Mouse (Mus musculus): ENCODE measurements around the gene 2410002F23Rik. TPM values are rescaled to one million over a fixed set of nuclear protein-coding genes. Genes with fewer than 3 reads are reported as not detected.

The 2410002F23Rik gene
- polyA plus RNA-seq, 1 experiment from 2014 or later = 143 TPM

DNA sequence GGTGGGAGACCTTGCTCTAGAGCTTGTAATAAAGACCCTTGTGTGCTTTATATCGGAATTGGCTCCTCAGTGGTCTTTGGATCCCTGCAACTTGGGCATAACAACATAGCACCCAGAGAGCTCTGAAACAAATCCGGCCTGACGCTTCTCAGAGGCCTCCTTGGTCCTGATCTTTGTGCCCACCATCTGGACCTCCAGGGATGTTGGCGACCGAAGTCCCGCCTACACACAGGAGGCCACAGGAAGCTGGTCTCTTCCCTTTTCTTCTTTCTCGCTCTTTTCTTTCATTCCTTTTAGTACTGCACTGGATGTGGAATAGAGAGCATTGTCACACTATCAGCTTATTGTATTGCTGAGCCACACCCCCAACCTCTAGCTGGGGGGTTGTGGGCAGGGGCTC is 26.9 kb downstream of the 2410002F23Rik start:
- Histone ChIP-seq H3K4me3 (ENCODE audit: low read length) (no peak overlapping the region), H3K9me3 (ENCODE audit: control insufficient read depth, low read length) (peaks cover 2% of the 10 kb centered on the region; the same call in 1 of the 2 replicates), H3K4me1 (ENCODE audit: control insufficient read depth, insufficient read depth, low read length) (no peaks in the 10 kb centered on the region), H3K27me3 (ENCODE audit: control insufficient read depth, insufficient read depth, low read length) (peaks cover 13% of the 10 kb centered on the region), H3K4me2 (replicated peaks; ENCODE audit: low read depth, low read length) (no peak overlapping the region), H3K9ac (ENCODE audit: low read depth, low read length) (no peak overlapping the region), H3K27ac (ENCODE audit: low read depth, low read length) (no peak overlapping the region), H3K36me3 (ENCODE audit: control insufficient read depth, insufficient read depth, low read length) (no peaks in the 10 kb centered on the region)
- WGBS = 78% methylated on average over 7 of the region's 7 CpGs
- ATAC-seq (ENCODE audit: low FRiP score, low TSS enrichment) = no peak

GRCm38 (mm10) chr7:44274096-44274495 is 27.6 kb downstream of the 2410002F23Rik start:
- ATAC-seq (ENCODE audit: low FRiP score, low TSS enrichment) = no peak
- H3K27ac ChIP-seq (ENCODE audit: low read depth, low read length) = no peak overlapping the region
- H3K27me3 ChIP-seq (ENCODE audit: control insufficient read depth, insufficient read depth, low read length) = peaks cover 13% of the 10 kb centered on the region
- no peaks in the 10 kb centered on the region for H3K36me3 ChIP-seq (ENCODE audit: control insufficient read depth, insufficient read depth, low read length)
- H3K9ac ChIP-seq (ENCODE audit: low read depth, low read length) = no peak overlapping the region
- H3K4me1 ChIP-seq (ENCODE audit: control insufficient read depth, insufficient read depth, low read length) = no peaks in the 10 kb centered on the region
- no peak overlapping the region for H3K4me3 ChIP-seq (ENCODE audit: low read length)
- 26% methylated on average over 11 of the region's 11 CpGs for WGBS
- peaks cover 2% of the 10 kb centered on the region; the same call in 1 of the 2 replicates for H3K9me3 ChIP-seq (ENCODE audit: control insufficient read depth, low read length)
- H3K4me2 ChIP-seq (replicated peaks; ENCODE audit: low read depth, low read length) = no peak overlapping the region

DNA sequence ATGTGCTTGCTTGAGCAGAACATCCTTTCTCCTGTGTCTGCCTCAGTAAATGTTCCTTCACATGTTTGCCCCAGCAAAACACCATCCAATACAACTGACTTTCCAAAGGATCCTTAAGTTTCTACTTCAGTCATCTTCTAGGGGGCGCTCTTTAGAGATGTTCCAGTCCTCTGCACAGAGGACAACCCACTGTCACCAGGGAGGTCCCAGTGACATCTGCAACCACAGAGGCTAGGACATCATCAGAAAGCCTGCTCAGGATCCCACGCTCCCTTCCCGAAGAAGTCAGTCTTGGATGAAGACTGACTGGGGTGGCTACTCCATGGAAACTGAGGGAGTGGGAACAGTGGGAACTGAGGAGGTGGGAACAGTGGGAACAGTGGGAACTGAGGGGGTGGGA is 29.0 kb downstream of the 2410002F23Rik start:
- no peaks in the 10 kb centered on the region for H3K36me3 ChIP-seq (ENCODE audit: control insufficient read depth, insufficient read depth, low read length)
- no peak overlapping the region for H3K9ac ChIP-seq (ENCODE audit: low read depth, low read length)
- H3K4me3 ChIP-seq (ENCODE audit: low read length) = no peak overlapping the region
- H3K27ac ChIP-seq (ENCODE audit: low read depth, low read length) = no peak overlapping the region
- peaks cover 2% of the 10 kb centered on the region; the same call in 1 of the 2 replicates for H3K9me3 ChIP-seq (ENCODE audit: control insufficient read depth, low read length)
- no peak for ATAC-seq (ENCODE audit: low FRiP score, low TSS enrichment)
- H3K4me1 ChIP-seq (ENCODE audit: control insufficient read depth, insufficient read depth, low read length) = no peaks in the 10 kb centered on the region
- WGBS = 82% methylated on average over 3 of the region's 3 CpGs
- H3K4me2 ChIP-seq (replicated peaks; ENCODE audit: low read depth, low read length) = no peak overlapping the region
- peaks cover 13% of the 10 kb centered on the region for H3K27me3 ChIP-seq (ENCODE audit: control insufficient read depth, insufficient read depth, low read length)

DNA sequence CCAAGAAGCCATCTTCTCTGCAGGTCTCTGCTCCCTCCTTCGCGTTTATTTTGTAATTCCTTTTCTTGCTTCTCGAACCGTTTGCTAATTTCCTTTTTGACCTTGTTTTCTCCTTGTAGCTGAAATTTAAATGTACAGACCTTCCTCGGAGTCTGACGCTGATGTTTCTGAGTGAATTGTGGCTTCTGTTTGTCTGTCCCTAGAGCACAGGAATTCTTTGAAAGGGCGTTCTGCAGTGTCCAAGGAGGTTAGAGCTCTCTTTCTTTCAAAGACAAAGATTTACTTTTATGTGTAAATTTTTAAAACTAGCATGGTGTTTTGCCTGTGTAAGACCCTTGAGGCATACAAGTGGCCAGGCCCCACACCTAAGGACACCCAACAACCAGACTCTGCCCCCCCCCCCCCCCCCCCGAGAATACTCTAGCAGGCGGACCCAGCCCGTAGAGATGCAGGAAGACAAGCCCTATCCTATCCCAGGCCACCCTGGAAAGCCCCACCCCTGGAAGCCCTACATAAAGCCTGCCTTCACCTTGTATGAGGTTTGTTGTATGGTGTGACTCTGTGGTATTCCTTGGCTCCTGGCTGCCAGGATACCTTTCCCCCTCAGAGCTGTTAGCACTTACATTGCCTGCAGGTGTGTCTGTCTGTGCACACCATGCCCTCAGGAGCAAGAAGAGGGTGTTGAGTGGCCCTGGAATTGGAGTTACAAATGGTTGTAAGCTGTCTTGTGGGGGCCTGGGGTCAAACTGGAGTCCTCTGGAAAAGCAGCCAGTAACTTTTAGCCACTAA is 30.1 kb downstream of the 2410002F23Rik start:
- Histone ChIP-seq H3K9ac (ENCODE audit: low read depth, low read length) (no peak overlapping the region), H3K9me3 (ENCODE audit: control insufficient read depth, low read length) (peaks cover 2% of the 10 kb centered on the region; the same call in 1 of the 2 replicates), H3K36me3 (ENCODE audit: control insufficient read depth, insufficient read depth, low read length) (no peaks in the 10 kb centered on the region), H3K27ac (ENCODE audit: low read depth, low read length) (no peak overlapping the region), H3K4me2 (replicated peaks; ENCODE audit: low read depth, low read length) (no peak overlapping the region), H3K4me1 (ENCODE audit: control insufficient read depth, insufficient read depth, low read length) (no peaks in the 10 kb centered on the region), H3K4me3 (ENCODE audit: low read length) (no peak overlapping the region), H3K27me3 (ENCODE audit: control insufficient read depth, insufficient read depth, low read length) (peaks cover 13% of the 10 kb centered on the region)
- no peak for ATAC-seq (ENCODE audit: low FRiP score, low TSS enrichment)
- WGBS = 74% methylated on average over 10 of the region's 10 CpGs

DNA sequence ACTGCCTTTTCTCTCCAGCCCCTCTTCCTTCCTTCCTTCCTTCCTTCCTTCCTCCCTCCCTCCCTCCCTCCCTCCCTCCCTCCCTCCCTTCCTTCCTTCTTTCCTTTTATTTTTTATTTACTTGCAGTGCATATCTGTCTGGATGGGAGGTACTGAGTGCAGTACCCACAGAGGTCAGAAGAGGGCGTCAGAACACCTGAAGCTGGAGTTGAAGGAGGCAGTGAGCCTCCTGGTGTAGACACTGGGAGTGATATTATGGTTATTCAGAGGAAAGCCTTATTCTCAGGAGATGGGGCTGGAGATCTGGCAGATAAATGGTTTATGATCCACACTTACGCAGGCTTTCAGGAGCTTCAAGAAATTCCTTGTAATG is 30.7 kb downstream of the 2410002F23Rik start:
- Histone ChIP-seq H3K27ac (ENCODE audit: low read depth, low read length) (no peak overlapping the region), H3K9ac (ENCODE audit: low read depth, low read length) (no peak overlapping the region), H3K27me3 (ENCODE audit: control insufficient read depth, insufficient read depth, low read length) (peaks cover 13% of the 10 kb centered on the region), H3K4me3 (ENCODE audit: low read length) (no peak overlapping the region), H3K4me1 (ENCODE audit: control insufficient read depth, insufficient read depth, low read length) (no peaks in the 10 kb centered on the region), H3K4me2 (replicated peaks; ENCODE audit: low read depth, low read length) (no peak overlapping the region), H3K9me3 (ENCODE audit: control insufficient read depth, low read length) (peaks cover 2% of the 10 kb centered on the region; the same call in 1 of the 2 replicates), H3K36me3 (ENCODE audit: control insufficient read depth, insufficient read depth, low read length) (no peaks in the 10 kb centered on the region)
- no peak for ATAC-seq (ENCODE audit: low FRiP score, low TSS enrichment)
- 46% methylated on average over 2 of the region's 2 CpGs for WGBS

DNA sequence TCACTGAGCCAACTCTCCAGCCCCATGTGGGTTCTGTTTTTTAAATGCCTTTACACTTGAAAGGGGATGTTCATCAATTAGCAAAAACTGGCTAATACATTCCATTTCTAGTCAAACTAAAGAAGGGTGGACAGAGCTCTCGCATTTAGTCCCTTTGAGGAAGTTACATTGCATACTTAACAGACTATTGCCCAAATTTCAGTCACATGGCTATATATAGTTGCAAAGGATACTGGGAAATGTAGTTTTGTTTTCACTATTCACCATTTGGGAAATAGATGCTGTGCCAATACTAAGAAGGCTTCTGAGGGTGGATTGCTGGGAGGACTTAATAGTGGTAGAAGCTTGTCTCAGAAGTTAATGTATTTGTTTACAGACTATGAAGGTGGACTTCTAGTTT is 34.4 kb downstream of the 2410002F23Rik start:
- no peak overlapping the region for H3K4me2 ChIP-seq (replicated peaks; ENCODE audit: low read depth, low read length)
- WGBS = 59% methylated on average over 1 of the region's 1 CpGs
- ATAC-seq (ENCODE audit: low FRiP score, low TSS enrichment) = no peak

DNA sequence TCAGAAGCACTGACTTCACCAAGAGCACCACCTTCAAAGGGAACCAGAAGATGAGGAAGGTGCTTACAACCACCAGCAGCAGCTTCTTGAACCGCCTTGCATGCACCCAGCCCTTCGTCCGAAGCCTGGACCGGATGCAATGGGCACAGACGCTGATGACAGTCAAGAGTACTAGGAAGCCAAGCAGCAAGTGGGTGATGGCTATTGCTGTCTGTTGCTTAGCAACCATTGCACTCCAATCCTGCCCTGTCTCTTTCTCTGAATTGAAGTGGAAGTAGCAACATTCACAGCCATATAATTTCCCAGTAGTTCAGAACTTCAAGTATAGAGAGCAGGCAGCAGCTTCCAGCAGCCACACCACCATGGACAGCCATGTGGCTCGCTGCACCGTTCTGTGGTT is 35.1 kb downstream of the 2410002F23Rik start:
- H3K4me3 ChIP-seq (ENCODE audit: low read length) = no peak overlapping the region
- H3K27me3 ChIP-seq (ENCODE audit: control insufficient read depth, insufficient read depth, low read length) = no peaks in the 10 kb centered on the region
- no peak overlapping the region for H3K27ac ChIP-seq (ENCODE audit: low read depth, low read length)
- ATAC-seq (ENCODE audit: low FRiP score, low TSS enrichment) = no peak
- H3K4me1 ChIP-seq (ENCODE audit: control insufficient read depth, insufficient read depth, low read length) = no peaks in the 10 kb centered on the region
- no peaks in the 10 kb centered on the region for H3K36me3 ChIP-seq (ENCODE audit: control insufficient read depth, insufficient read depth, low read length)
- no peak overlapping the region for H3K4me2 ChIP-seq (replicated peaks; ENCODE audit: low read depth, low read length)
- H3K9me3 ChIP-seq (ENCODE audit: control insufficient read depth, low read length) = peaks cover 2% of the 10 kb centered on the region; the same call in 1 of the 2 replicates
- WGBS = 79% methylated on average over 7 of the region's 7 CpGs
- H3K9ac ChIP-seq (ENCODE audit: low read depth, low read length) = no peak overlapping the region

More for the DNA sequence above, 34.4 kb downstream of the 2410002F23Rik start:
- H3K4me3 ChIP-seq (ENCODE audit: low read length) = no peak overlapping the region
- H3K9ac ChIP-seq (ENCODE audit: low read depth, low read length) = no peak overlapping the region
- H3K27ac ChIP-seq (ENCODE audit: low read depth, low read length) = no peak overlapping the region
- no peaks in the 10 kb centered on the region for H3K27me3 ChIP-seq (ENCODE audit: control insufficient read depth, insufficient read depth, low read length)
- H3K4me1 ChIP-seq (ENCODE audit: control insufficient read depth, insufficient read depth, low read length) = no peaks in the 10 kb centered on the region
- no peaks in the 10 kb centered on the region for H3K36me3 ChIP-seq (ENCODE audit: control insufficient read depth, insufficient read depth, low read length)
- H3K9me3 ChIP-seq (ENCODE audit: control insufficient read depth, low read length) = peaks cover 2% of the 10 kb centered on the region; the same call in 1 of the 2 replicates

DNA sequence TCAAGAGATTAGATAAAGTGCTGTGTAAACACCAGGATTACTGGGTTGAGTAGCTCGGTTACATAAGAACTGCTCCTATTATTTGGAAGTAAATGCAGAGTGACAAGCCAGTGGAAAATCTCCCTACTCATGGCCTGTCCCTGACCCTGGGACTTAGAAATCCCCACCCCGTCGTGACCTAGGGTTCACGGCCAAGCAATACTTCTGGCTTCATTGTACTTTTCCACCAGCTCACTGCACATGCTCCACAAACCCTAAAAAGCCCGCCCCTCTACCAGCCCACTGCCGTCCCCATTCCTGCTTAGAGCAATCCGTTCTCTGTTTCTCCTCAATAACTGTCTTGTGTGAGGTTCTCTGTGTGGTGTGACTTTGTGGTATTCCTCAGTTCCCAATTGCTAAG is 41.2 kb downstream of the 2410002F23Rik start:
- H3K4me3 ChIP-seq (ENCODE audit: low read length) = no peak overlapping the region

DNA sequence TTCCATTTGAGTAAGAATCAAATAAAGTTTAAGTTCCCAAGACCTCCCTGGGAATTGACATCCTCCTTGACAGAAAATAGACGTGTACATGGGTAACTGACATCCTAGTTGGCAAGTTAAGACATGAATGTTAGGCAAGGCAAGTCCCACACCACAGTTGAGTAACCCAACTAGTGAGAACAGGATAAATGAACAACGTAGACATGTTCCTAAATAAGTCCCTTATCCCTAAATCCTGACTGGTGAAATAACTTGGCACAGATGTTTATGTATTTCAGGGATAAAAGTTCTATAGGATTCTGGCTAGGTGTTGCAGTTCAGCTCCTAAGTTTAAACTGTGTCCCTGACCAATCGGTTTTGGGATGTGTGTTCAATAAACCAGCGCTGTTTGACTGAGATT is 44.5 kb downstream of the 2410002F23Rik start:
- Histone ChIP-seq H3K4me2 (replicated peaks; ENCODE audit: low read depth, low read length) (no peak overlapping the region), H3K36me3 (ENCODE audit: control insufficient read depth, insufficient read depth, low read length) (no peaks in the 10 kb centered on the region), H3K4me3 (ENCODE audit: low read length) (no peak overlapping the region), H3K27me3 (ENCODE audit: control insufficient read depth, insufficient read depth, low read length) (no peaks in the 10 kb centered on the region), H3K9me3 (ENCODE audit: control insufficient read depth, low read length) (no peaks in the 10 kb centered on the region), H3K9ac (ENCODE audit: low read depth, low read length) (no peak overlapping the region), H3K27ac (ENCODE audit: low read depth, low read length) (no peak overlapping the region), H3K4me1 (ENCODE audit: control insufficient read depth, insufficient read depth, low read length) (no peaks in the 10 kb centered on the region)
- no peak for ATAC-seq (ENCODE audit: low FRiP score, low TSS enrichment)
- WGBS = 80% methylated on average over 4 of the region's 4 CpGs

More for the DNA sequence above, 41.2 kb downstream of the 2410002F23Rik start:
- H3K4me2 ChIP-seq (replicated peaks; ENCODE audit: low read depth, low read length) = no peak overlapping the region
- no peak overlapping the region for H3K27ac ChIP-seq (ENCODE audit: low read depth, low read length)
- H3K27me3 ChIP-seq (ENCODE audit: control insufficient read depth, insufficient read depth, low read length) = no peaks in the 10 kb centered on the region
- WGBS = 76% methylated on average over 7 of the region's 7 CpGs
- H3K9ac ChIP-seq (ENCODE audit: low read depth, low read length) = no peak overlapping the region
- H3K36me3 ChIP-seq (ENCODE audit: control insufficient read depth, insufficient read depth, low read length) = no peaks in the 10 kb centered on the region
- H3K4me1 ChIP-seq (ENCODE audit: control insufficient read depth, insufficient read depth, low read length) = no peaks in the 10 kb centered on the region
- H3K9me3 ChIP-seq (ENCODE audit: control insufficient read depth, low read length) = no peaks in the 10 kb centered on the region
- ATAC-seq (ENCODE audit: low FRiP score, low TSS enrichment) = no peak
